Mouse (Mus musculus) kidney, postnatal 4 days (tissue): Measurements from ENCODE around the gene Olfr1023.

Source experiments
- DNase-seq, 2 experiments: peaks; one replicate each; pipeline ENCODE4 v3.0.0; 2021; ENCODE audit warnings: mixed read lengths in 2 of 2

Olfr1023 gene

DNA sequence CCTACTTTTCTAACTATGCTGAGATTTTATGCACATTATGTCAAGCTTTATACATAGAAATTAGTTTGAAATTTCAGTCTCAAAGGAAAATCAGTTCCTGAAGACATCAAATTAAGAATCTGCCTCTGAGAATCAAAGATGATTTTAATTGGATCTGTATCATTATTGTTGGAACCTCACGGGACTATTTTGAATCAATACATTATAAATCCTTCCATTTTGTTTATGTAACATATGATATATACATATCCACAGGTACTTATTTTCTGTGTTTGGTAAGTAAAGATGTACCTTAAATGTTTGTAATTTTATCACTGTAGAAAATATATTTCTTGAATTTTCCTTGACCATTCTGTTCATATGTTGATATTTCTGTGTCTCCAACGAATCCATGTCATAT is at the start of gene Olfr1023:
Gene Olfr1023, plus strand, starts transcription at position 301 of the 400 bp plus-strand sequence.
- DNase-seq, result no peak

DNA sequence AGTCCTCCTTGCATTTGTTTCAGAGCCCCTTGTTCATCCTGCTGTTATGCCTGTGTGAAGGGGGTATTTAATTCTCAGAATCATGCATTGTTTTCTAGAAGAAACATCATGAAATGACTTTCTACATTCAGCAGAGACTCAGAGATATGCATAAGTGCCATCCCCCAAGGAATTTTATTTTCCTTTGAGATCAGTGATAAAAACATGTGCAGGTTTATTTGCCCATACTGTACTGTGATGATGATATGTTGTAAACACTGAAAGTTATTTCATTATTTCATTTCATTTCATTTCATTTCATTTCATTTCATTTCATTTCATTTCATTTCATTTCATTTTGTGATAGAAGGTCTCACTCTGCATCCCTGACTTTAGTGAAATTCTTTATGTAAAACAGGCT is 40.1 kb upstream of the Olfr1023 start, which contains the start of gene Olfr1019:
Gene Olfr1019, minus strand, starts transcription at position 101 of the 400 bp plus-strand sequence.
- DNase-seq, result no peak

DNA sequence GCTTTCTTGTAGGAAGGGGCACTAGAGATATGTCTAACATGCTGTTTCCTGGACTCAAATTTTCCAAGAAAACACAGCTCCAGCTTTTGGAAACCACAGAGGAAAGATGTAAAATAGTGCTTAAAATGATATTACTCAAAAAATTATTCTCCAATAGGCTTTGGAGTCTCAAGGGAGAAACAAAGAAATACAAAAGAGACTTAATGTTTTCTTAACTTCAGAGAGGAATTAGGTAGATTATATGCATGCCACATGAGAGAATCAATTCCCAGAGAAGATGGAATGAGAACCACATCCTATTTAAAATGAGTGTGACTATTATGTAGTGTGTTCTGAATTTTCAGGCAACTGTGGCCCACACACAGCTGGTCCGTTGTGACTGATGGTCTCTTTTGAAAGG is 38.7 kb upstream of the Olfr1023 start, which contains the start of gene Olfr1020:
Gene Olfr1020, plus strand, starts transcription at position 301 of the 400 bp plus-strand sequence.
- no peak for DNase-seq

DNA sequence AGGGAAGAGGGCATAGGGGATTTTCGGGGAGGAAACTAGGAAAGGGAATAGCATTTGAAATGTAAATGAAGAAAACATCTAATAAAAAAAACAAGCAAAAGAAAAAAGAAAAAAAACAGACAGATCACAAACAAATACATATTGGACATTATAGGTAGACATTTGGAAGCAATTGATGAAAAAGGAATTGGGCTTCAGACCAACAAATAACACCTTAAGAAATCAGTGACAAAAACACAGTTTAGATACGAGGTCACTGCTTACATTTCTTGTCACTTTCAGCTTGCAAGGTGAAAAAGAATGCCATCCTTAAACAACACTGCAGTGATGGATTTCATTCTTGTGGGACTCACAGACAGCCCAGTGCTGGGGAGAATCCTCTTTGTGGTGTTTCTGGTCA is 17.1 kb upstream of the Olfr1023 start, which contains the start of gene Olfr1022:
Gene Olfr1022, plus strand, starts transcription at position 301 of the 400 bp plus-strand sequence.
- DNase-seq, result no peak

DNA sequence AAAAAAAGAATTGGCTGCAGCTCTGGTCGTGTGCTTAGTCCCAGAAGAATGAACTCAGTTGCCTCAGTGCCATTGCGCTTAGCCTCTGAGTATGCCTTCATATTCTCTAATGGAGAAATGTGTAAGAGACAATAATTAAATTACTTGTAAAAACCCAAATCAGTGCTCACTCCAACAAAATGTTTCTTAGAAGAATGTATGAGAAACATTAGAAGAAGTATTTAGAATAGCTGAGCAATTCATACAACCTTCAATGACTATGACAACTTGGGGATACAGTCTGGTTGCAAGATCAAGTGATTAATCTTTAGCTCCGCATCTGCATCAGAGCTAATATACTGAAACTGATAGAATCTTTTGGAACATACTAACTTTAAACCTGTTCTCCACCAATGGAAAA is 19.5 kb downstream of the Olfr1023 start, which contains the start of gene Olfr1024:
Gene Olfr1024, minus strand, starts transcription at position 101 of the 400 bp plus-strand sequence.
- no peak for DNase-seq

DNA sequence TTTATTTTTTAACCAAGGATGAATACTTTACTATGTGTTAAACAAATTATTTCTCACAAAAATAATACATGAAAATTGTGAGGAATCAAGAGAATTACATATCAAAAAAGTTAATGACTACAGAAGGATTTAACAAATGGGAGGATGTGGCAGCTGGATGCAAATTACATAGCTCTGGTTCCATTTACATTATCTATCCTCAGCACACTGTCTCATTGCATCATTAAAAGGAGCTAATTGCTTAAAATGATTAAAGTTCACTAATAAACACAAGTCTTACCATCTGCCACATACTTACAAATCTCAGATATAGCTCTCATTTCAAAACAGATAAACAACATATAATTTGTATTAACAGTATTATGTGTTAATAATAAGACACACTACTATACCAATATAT is 27.8 kb downstream of the Olfr1023 start:
- DNase-seq, result no peak

DNA sequence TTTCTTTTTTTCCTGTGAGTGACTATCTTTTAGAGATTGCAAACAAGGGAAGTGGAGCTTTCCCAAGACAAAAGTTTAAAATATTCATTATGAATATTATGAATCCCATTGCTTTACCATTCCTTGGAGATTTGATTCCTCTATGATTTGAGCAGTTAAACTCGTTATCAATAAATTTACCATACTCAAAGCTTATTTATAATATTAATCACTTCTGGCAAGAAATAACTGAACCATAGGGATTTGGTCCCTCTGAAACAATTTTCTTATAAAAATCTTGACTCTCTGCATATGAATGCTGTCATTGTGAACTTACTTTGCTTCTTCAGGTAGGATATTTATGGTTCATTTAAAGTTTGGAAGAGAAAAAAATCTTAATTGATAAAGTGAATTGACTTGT is 29.5 kb downstream of the Olfr1023 start, which contains the start of gene Olfr1025-ps1:
Gene Olfr1025-ps1, plus strand, starts transcription at position 301 of the 400 bp plus-strand sequence.
- no peak for DNase-seq

DNA sequence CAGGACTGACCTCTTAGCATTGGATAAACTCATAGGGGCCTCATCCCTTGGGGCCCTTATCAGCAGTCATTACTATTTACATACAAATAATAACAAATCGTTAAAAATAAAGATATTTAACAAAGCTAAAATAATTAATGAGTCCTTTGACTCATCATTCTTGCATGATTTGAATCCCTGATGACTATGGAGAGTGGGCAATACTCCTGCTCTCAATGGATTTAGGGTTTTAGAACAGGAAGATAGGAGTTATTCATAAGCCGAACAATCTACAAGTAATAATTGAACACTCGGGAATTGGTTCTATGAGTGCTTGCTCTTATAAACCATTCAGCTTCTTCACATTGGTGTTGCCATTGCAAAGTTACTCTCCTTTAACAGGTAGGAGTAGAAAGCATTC is 35.8 kb downstream of the Olfr1023 start, which contains the start of gene Olfr1026:
Gene Olfr1026, plus strand, starts transcription at position 301 of the 400 bp plus-strand sequence.
- DNase-seq, result no peak
